8 mouse cellular contexts compared by ENCODE assay signal in the genomic region with DNA sequence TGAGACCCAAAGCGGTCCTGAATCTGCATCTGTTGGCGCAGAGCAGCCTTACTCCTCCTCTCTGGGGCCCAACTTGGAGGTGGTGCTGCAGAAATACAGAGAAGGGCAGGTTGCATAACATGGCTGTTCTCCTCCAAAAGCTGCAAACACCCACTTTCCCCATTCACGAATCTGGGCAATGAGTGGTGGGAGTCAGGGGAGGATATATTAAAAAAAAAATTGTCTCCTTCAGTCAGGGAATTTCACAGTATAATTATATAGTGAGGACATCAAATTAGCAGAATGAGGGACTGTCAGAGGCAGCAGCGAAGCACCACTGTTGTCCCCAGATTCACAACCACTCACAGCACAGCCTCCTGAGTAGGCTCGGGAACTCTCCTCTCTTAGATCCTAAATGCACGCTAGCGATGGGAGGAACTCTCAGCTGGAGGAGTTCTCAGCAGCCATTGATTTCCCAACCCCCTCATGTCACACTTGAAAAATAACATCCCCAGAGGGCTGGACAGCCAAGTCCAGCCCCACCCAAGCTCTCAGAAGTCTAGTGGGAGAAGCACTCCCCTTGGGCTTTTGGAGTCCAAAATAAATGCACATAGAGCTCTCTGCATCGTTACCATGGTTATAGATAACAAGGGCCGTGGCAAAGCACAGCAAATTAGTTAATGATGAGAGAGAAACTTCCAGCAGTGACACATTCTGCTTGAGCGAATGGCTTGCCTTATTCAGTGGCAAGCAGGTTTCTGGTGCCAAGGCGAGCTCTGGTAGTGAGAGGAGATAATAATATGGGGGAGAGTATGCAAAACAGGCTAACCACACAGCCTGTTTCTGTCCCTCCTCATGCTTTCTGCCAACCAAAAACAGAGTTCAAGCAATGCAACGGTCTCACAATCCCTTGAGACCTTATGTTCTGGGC.
A peak's percentile ranks its signal among the peaks of the same experiment; 100 is the strongest.
DNase-seq lines count a peak whose midpoint lies in the region; ATAC-seq and TF ChIP-seq lines count a peak whose summit lies in the region.

No protein-coding gene starts in this region.

- DNase-seq in embryonic facial prominence, embryonic 14.5 days (ENCODE audit: low spot score), result peak; percentile 6
- DNase-seq in embryonic facial prominence, embryonic 10.5 days (ENCODE audit: low spot score), result no peak
- peak; percentile 92 for DNase-seq in CH12.LX (ENCODE audit: extremely low read depth)
- peak; percentile 13 for DNase-seq in heart, postnatal 4 days
- DNase-seq in lung, postnatal 25 days (ENCODE audit: low spot score), result peak; percentile 20
- DNase-seq in testis, postnatal 14 days (ENCODE audit: low spot score), result no peak

- peak; percentile 78 for TF ChIP-seq EP300 in CH12.LX (IDR thresholded peaks at IDR 0.05; ENCODE audit: low read length)

- WGBS in embryonic facial prominence, embryonic 14.5 days, result 62% methylated on average over 12 of the region's 12 CpGs
- WGBS in embryonic facial prominence, embryonic 10.5 days, result 73% methylated on average over 12 of the region's 12 CpGs

- H3K9me3 ChIP-seq in embryonic facial prominence, embryonic 14.5 days (ENCODE audit: control insufficient read depth, low read length), result no peaks in the 10 kb centered on the region
- no peaks in the 10 kb centered on the region for H3K9me3 ChIP-seq in embryonic facial prominence, embryonic 10.5 days
- H3K9me3 ChIP-seq in CH12.LX (replicated peaks; ENCODE audit: low read length), result no peaks in the 10 kb centered on the region

- ATAC-seq in embryonic facial prominence, embryonic 14.5 days (ENCODE audit: low read depth), result no peak
- no peak for ATAC-seq in cerebellum, adult (ENCODE audit: insufficient number of reproducible peaks, low FRiP score, low TSS enrichment)
- no peak for ATAC-seq in megakaryocyte progenitor cell, adult 5-6 weeks (replicated peaks; ENCODE audit: poor library complexity)

- in situ Hi-C loops in CH12.LX (cut with MboI; ENCODE audit: low pct_ligation_motif_present, low pct_unique_long_range_greater_than_20kb, low sequenced_read_pairs), result no loop called here

- dilution Hi-C loops in CH12.LX (cut with MboI; ENCODE audit: extremely low pct_ligation_motif_present, extremely low pct_unique_long_range_greater_than_20kb, low sequenced_read_pairs), result no loop called here

- H3K36me3 ChIP-seq in embryonic facial prominence, embryonic 14.5 days (ENCODE audit: control insufficient read depth, insufficient read depth, low read length), result no peaks in the 10 kb centered on the region
- no peaks in the 10 kb centered on the region for H3K36me3 ChIP-seq in embryonic facial prominence, embryonic 10.5 days (replicated peaks)
- no peaks in the 10 kb centered on the region for H3K36me3 ChIP-seq in CH12.LX (replicated peaks in 1 of 2; ENCODE audit: control insufficient read depth in 1 of 2, insufficient read depth in 1 of 2, low read length in 1 of 2)

- H3K4me3 ChIP-seq in embryonic facial prominence, embryonic 14.5 days (ENCODE audit: low read depth, low read length), result no peak overlapping the region
- no peak overlapping the region for H3K4me3 ChIP-seq in embryonic facial prominence, embryonic 10.5 days
- H3K4me3 ChIP-seq in CH12.LX (replicated peaks in 1 of 3; ENCODE audit: low read depth in 2 of 3, low read length in 2 of 3, poor library complexity in 1 of 3), result peak overlapping the region in 2 of 3 experiments; percentile 16 to 25

- no peaks in the 10 kb centered on the region for H3K4me1 ChIP-seq in embryonic facial prominence, embryonic 14.5 days (ENCODE audit: control insufficient read depth, insufficient read depth, low read length)
- H3K4me1 ChIP-seq in embryonic facial prominence, embryonic 10.5 days, result no peaks in the 10 kb centered on the region
- H3K4me1 ChIP-seq in CH12.LX (ENCODE audit: control insufficient read depth in 1 of 2, insufficient read depth in 2 of 2), result peaks cover 16 to 47% of the 10 kb centered on the region in 2 experiments

- no peaks in the 10 kb centered on the region for H3K27me3 ChIP-seq in embryonic facial prominence, embryonic 14.5 days (replicated peaks; ENCODE audit: control insufficient read depth, insufficient read depth, low read length)
- no peaks in the 10 kb centered on the region for H3K27me3 ChIP-seq in embryonic facial prominence, embryonic 10.5 days (replicated peaks; ENCODE audit: low read depth, poor library complexity, severe bottlenecking)
- H3K27me3 ChIP-seq in CH12.LX (replicated peaks), result peaks cover 6% of the 10 kb centered on the region

- no peak overlapping the region for H3K9ac ChIP-seq in embryonic facial prominence, embryonic 14.5 days (ENCODE audit: low read depth, low read length)
- H3K9ac ChIP-seq in CH12.LX (ENCODE audit: insufficient read depth, low read depth), result peak overlapping the region; percentile 7; the same call in 1 of the 2 replicates

- TF ChIP-seq CTCF in CH12.LX (conservative IDR thresholded peaks at IDR 0.05 in 1 of 2, IDR thresholded peaks at IDR 0.05 in 1 of 2; ENCODE audit: low read depth in 2 of 2, low read length in 2 of 2), result no peak

- H3K4me2 ChIP-seq in embryonic facial prominence, embryonic 14.5 days (ENCODE audit: low read depth, low read length), result no peak overlapping the region
- H3K4me2 ChIP-seq in CH12.LX (ENCODE audit: insufficient read depth, low read depth, poor library complexity, severe bottlenecking), result peak overlapping the region; percentile 87

- TF ChIP-seq POLR2A in CH12.LX (IDR thresholded peaks at IDR 0.05; ENCODE audit: low read depth, low read length), result no peak

- TF ChIP-seq RAD21 in CH12.LX (IDR thresholded peaks at IDR 0.05; ENCODE audit: low read depth, low read length), result no peak; the same call in 1 of the 2 replicates

- no peak overlapping the region for H3K27ac ChIP-seq in embryonic facial prominence, embryonic 14.5 days (replicated peaks; ENCODE audit: low read depth, low read length)
- no peak overlapping the region for H3K27ac ChIP-seq in embryonic facial prominence, embryonic 10.5 days (replicated peaks)
- H3K27ac ChIP-seq in CH12.LX (ENCODE audit: insufficient read depth, low read depth), result no peak overlapping the region

- H3K79me2 ChIP-seq in CH12.LX (replicated peaks; ENCODE audit: control insufficient read depth, extremely low read depth, insufficient read depth, poor library complexity, severe bottlenecking), result no peaks in the 10 kb centered on the region

TF ChIP-seq in CH12.LX, 34 proteins besides CTCF, POLR2A, EP300 and RAD21:
- TF ChIP-seq TBP (conservative IDR thresholded peaks at IDR 0.05; ENCODE audit: low read depth, low read length), result 0 out of 2 replicates have a peak, but pooled peaks have one; percentile 33
- peak; percentile 76 for TF ChIP-seq MAFK (IDR thresholded peaks at IDR 0.05; ENCODE audit: insufficient replicate concordance, low read length)
- no peak for TF ChIP-seq KAT2A (IDR thresholded peaks at IDR 0.05; ENCODE audit: insufficient replicate concordance, low read length)
- TF ChIP-seq ZMIZ1 (IDR thresholded peaks at IDR 0.05; ENCODE audit: low read depth, low read length), result no peak
- peak; percentile 76 for TF ChIP-seq MAX (IDR thresholded peaks at IDR 0.05; ENCODE audit: low read length)
- no peak for TF ChIP-seq ETS1 (conservative IDR thresholded peaks at IDR 0.05; ENCODE audit: low read depth, low read length)
- TF ChIP-seq JUN (IDR thresholded peaks at IDR 0.05; ENCODE audit: insufficient read depth, low read depth, low read length), result no peak; the same call in 1 of the 2 replicates
- TF ChIP-seq RCOR1 (conservative IDR thresholded peaks at IDR 0.05; ENCODE audit: low read depth, low read length), result peak; percentile 65; the same call in 1 of the 2 replicates
- TF ChIP-seq ZNF384 (IDR thresholded peaks at IDR 0.05; ENCODE audit: low read depth, low read length), result no peak
- peak; percentile 77 for TF ChIP-seq BHLHE40 (IDR thresholded peaks at IDR 0.05; ENCODE audit: low read depth, low read length)
- TF ChIP-seq GABPA (IDR thresholded peaks at IDR 0.05; ENCODE audit: insufficient replicate concordance, low read depth, low read length), result no peak
- TF ChIP-seq HCFC1 (IDR thresholded peaks at IDR 0.05; ENCODE audit: low read depth, low read length), result no peak
- TF ChIP-seq SIN3A (IDR thresholded peaks at IDR 0.05; ENCODE audit: low read length), result peak; percentile 71; the same call in 1 of the 2 replicates
- no peak for TF ChIP-seq NRF1 (IDR thresholded peaks at IDR 0.05; ENCODE audit: low read depth, low read length)
- TF ChIP-seq ZKSCAN1 (IDR thresholded peaks at IDR 0.05; ENCODE audit: borderline replicate concordance, low read depth, low read length), result no peak
- TF ChIP-seq ELF1 (IDR thresholded peaks at IDR 0.05; ENCODE audit: low read depth, low read length), result no peak
- peak; percentile 73 for TF ChIP-seq IRF4 (IDR thresholded peaks at IDR 0.05; ENCODE audit: low read depth, low read length)
- TF ChIP-seq UBTF (IDR thresholded peaks at IDR 0.05; ENCODE audit: low read depth, low read length), result no peak
- no peak for TF ChIP-seq E2F4 (IDR thresholded peaks at IDR 0.05; ENCODE audit: insufficient replicate concordance, low read depth, low read length)
- TF ChIP-seq PAX5 (IDR thresholded peaks at IDR 0.05; ENCODE audit: low read length), result no peak
- TF ChIP-seq NELFE (IDR thresholded peaks at IDR 0.05; ENCODE audit: low read depth, low read length), result no peak
- TF ChIP-seq TCF12 (IDR thresholded peaks at IDR 0.05; ENCODE audit: low read depth, low read length), result no peak
- peak; percentile 74 for TF ChIP-seq MEF2A (IDR thresholded peaks at IDR 0.05; ENCODE audit: borderline replicate concordance, low read depth, low read length)
- TF ChIP-seq MXI1 (IDR thresholded peaks at IDR 0.05; ENCODE audit: low read depth, low read length), result peak; percentile 76; the same call in 1 of the 2 replicates
- no peak for TF ChIP-seq ZC3H11A (IDR thresholded peaks at IDR 0.05; ENCODE audit: low read depth, low read length)
- TF ChIP-seq USF2 (conservative IDR thresholded peaks at IDR 0.05; ENCODE audit: low read depth, low read length), result no peak
- no peak for TF ChIP-seq CHD1 (IDR thresholded peaks at IDR 0.05; ENCODE audit: low read depth, low read length)
- 0 out of 2 replicates have a peak, but pooled peaks have one; percentile 80 for TF ChIP-seq MAZ (IDR thresholded peaks at IDR 0.05; ENCODE audit: low read depth, low read length)
- TF ChIP-seq MYC (IDR thresholded peaks at IDR 0.05; ENCODE audit: low read depth, low read length), result peak; percentile 76; the same call in 1 of the 2 replicates
- no peak for TF ChIP-seq USF1 (IDR thresholded peaks at IDR 0.05; ENCODE audit: low read depth, low read length)
- no peak for TF ChIP-seq POLR2AphosphoS2 (IDR thresholded peaks at IDR 0.05; ENCODE audit: low read depth, low read length)
- TF ChIP-seq SMC3 (IDR thresholded peaks at IDR 0.05; ENCODE audit: low read depth, low read length), result no peak
- TF ChIP-seq CHD2 (IDR thresholded peaks at IDR 0.05; ENCODE audit: low read length), result peak; percentile 44; the same call in 1 of the 2 replicates
- peak; percentile 43; the same call in 1 of the 2 replicates for TF ChIP-seq JUND (conservative IDR thresholded peaks at IDR 0.05; ENCODE audit: low read depth, low read length)

Comparison
In these comparisons a context has a peak if more than half of its experiments do, and no peak if none do; other contexts are left out.
1. DNase-seq: peak in embryonic facial prominence, embryonic 14.5 days (single experiment), CH12.LX (single experiment), heart, postnatal 4 days (single experiment) and lung, postnatal 25 days (single experiment); none in embryonic facial prominence, embryonic 10.5 days (single experiment) and testis, postnatal 14 days (single experiment).
2. H3K4me3 ChIP-seq: peak in CH12.LX (2 of 3); none in embryonic facial prominence, embryonic 14.5 days (single experiment) and embryonic facial prominence, embryonic 10.5 days (single experiment).